Mouse (Mus musculus): ENCODE data around the gene Pdf. TPM values are rescaled to one million over a fixed set of nuclear protein-coding genes. Genes with fewer than 3 reads are reported as not detected.
"Not testable (repeated sequence)": the region's sequence is repeated elsewhere in the genome, so short reads cannot be mapped to it uniquely, and the experiment has no call there.

The Pdf gene
- total RNA-seq, 2 experiments from 2014 or later, result 43.4 to 53.1 TPM

DNA sequence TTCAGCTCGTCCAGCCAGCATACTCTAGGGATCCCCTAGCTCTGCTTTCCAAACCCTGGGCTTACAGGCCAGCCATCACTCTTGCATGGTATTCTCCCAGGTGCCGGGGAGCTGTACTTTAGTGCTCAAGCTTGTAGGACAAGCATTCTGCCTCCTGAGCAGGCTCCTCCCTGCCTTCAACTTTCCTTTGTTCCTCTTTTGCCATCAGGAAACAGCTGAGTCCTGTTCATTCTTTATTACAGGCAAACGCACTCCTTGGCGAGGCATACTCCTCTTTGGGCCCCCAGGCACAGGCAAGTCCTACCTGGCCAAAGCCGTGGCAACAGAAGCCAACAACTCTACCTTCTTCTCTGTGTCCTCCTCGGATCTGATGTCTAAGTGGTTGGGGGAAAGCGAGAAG is 7.8 kb downstream of the Pdf start:
- DNase-seq, result no peak
- intact Hi-C loops (cut with DNase I), result no loop called here

DNA sequence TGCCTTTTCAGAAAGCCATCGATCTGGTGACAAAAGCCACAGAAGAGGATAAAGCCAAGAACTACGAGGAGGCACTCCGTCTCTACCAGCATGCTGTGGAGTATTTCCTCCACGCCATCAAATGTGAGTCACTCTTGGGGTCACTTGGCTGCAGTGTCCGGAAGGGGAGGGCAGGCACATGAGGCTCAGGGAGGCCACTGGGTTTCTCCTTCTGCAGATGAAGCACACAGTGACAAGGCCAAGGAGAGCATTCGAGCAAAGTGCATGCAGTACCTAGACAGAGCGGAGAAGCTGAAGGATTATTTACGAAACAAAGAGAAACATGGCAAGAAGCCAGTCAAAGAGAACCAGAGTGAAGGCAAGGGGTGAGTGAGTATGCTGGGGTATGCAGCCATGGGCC is 11.8 kb downstream of the Pdf start:
- intact Hi-C loops (cut with DNase I), result no loop called here
- DNase-seq, result peak in 1 of 2 experiments; percentile 31

DNA sequence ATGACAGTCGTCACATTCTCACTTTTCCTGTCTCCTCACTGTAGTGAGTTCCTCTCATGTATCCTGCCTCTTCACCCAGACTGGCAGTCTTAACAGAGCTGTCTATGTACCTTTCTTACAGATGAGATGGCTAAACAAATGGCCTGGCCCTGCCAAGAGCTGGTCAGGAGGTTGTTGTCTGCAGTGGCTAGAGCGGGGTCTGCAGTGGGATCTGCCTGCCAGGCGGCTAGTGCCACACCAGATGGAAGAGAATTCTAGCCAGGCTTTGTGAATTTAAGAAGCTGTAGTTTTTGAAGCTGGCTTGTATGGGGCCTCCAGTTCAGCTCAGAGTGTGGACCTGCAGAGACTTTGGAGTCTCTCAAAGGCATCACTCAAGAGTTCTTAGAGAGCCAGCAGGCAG is 12.8 kb downstream of the Pdf start:
- DNase-seq, result no peak
- intact Hi-C loops (cut with DNase I), result no loop called here

DNA sequence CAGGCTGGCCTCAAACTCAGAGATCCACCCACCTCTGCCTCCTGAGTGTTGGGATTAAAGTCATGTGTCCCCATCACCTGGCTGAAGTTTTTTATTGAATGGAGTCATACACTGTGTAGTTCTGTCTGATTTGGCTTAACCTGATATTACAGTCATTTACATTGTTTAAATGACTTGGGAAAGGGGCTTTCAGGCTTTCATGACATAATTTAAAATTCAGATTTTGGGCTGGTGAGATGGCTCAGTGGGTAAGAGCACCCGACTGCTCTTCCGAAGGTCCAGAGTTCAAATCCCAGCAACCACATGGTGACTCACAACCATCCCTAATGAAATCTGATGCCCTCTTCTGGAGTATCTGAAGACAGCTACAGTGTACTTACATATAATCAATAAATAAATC is 14.8 kb downstream of the Pdf start:
- intact Hi-C loops (cut with DNase I), result not testable (repeated sequence)

DNA sequence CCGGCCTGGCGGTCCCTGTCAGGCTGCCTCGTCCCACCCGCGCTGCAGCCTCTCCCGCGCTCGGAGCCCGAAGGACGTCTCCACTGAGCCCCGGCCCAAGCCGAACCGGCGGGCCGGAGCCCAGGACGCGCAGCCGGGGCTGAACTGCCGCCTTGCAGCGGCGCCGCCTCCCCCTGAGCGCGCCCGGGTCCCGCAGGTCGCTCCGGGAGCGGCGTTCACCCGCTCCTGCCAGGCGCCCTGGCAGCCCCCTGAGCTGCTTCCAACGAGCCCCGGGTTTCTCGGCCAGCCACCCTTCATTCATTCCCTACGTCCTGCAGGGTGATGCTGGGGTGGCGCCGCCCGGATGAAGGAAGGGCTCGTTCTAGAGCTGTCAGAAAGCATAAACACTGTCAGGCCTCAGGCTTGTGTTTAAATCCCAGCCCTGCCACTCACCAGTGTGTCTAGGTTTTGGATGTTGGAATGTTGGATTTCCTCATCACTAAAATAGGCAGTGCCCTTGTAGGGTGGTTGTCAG is 16.8 kb downstream of the Pdf start:
- no peak for DNase-seq
- intact Hi-C loops (cut with DNase I), result loop anchor here (2.0 kb wide), 1 partner anchor 17 kb away; the partner anchor contains the start of gene Pdf

More for the DNA sequence above, 14.8 kb downstream of the Pdf start:
- DNase-seq, result not testable (repeated sequence)

DNA sequence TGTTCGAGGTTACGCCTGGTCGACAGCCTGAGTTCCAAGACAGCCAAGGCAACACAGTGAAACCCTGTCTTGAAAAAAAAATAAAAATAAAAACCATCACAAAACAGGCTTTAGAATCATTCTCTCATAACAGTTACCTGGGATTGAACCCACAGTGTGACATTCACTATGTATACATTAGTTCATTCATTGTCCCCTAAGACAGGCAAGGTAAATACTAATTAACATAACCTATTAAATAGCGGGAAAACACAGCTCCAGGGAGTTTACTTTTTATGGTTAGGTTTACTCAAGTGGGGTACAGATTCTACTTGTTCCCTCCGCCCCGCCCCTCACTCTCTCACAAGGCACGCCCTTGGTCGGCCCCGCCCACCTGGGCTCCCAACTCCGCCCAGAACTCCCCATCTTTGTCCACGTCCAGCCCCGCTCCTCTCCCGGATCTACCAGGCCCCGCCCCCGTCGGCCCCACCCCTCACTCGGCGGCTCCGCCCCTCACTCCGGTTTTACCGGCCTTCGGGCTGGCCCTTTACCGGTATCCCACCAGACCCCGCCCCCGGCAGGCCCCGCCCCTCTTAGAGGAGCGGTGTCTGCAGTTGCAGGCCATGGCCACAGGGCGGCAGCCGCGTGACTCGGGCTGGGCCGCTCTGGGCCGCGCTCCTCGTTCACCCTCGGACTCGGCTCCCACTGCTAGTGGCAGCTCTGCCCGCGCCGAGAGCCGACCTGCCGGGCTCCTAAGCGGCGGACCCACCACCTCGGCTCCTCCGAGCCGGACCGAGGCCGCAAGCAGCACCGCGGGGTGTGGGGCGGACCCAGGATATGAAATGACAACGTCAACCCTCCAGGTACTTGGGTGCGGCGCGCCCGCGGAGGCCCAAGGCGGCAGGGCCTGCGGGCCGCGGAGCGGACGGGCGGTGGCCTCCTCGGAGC is 17.5 kb downstream of the Pdf start, which contains the start of gene Vps4a:
Gene Vps4a, plus strand, starts transcription at position 573 of the 927 bp plus-strand sequence.
- DNase-seq, result peak; percentile 97 to 98
- intact Hi-C loops (cut with DNase I), result loop anchor here (2.0 kb wide), 1 partner anchor 18 kb away; the partner anchor contains the start of gene Pdf

DNA sequence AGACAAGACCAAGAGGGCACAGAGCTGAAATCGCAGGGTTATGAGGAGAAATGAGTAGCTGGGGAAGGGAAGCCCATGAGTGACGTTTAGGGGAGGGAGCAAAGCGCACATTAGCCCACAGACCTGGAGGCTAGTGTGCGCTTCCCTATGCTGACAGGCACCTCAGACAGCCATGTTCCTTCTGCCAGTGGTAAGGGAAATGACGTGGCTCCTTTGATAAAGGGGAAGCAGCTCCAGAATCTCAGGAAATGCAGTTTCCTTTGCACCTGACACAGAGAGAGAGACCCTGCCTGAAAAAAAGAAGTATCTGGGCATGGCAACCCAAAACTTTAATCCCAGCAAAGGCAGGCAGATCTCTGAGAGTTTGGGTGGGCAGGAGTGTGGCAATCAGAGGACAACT is 18.4 kb downstream of the Pdf start:
- no peak for DNase-seq
- intact Hi-C loops (cut with DNase I), result loop anchor here (2.0 kb wide), 1 partner anchor 19 kb away; the partner anchor contains the start of gene Pdf

DNA sequence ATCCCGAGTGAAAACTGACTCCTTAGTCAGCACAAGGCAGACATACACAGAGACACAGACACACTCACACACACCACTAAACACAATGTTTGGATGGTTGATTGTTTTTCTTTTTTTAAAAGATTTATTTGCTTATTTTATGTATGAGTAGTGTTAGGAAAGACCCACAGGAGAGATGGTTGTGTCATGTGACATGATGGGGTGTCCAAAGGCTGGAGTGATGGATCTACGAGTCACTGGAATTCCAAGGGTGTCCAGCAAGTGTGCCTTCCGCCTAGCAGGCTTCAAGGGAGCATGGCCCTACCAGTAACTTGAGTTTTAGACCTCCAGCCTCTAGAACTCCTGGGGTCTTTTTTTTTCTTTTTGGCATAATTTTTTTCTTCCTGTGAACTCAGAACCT is 19.1 kb downstream of the Pdf start:
- no peak for DNase-seq
- intact Hi-C loops (cut with DNase I), result no loop called here

DNA sequence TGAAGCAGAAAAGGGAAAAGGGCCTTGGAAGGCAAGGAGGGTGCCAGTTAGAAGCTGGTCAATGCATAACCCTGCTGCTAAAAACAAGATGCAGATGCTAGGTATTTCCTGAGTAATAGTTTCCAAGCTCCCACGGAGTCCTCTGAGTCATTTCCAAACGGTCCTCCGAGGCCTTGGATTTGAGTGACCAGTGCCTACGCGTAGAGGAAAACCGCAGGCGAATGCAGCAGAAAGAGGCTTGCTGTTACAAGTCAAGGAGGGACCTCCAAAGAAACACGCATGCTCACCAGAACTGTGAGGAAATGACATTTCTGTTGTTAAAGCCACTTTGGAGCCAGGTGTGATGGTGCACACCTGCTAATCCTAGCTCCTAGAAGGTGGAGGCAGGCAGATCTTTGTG is 24.9 kb downstream of the Pdf start:
- no peak for DNase-seq
- intact Hi-C loops (cut with DNase I), result no loop called here

DNA sequence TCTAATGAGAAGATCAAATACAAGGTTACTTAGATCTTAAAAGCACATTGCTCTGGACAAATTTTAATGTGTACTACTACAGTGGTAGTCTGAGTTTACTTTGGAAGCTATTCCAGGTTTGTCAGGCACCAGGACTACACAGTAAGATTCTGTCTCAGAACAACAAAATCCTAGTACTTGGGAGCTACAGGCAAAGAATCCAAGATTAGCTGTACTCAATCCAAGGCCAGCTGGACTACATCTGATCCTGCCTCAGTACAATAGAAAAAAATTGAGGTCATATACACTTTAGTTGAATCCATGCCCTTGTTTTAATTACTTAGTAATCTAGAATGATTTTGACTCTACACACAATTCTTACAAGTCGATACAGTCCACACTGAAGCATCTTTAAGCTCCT is 33.5 kb downstream of the Pdf start:
- intact Hi-C loops (cut with DNase I), result no loop called here

DNA sequence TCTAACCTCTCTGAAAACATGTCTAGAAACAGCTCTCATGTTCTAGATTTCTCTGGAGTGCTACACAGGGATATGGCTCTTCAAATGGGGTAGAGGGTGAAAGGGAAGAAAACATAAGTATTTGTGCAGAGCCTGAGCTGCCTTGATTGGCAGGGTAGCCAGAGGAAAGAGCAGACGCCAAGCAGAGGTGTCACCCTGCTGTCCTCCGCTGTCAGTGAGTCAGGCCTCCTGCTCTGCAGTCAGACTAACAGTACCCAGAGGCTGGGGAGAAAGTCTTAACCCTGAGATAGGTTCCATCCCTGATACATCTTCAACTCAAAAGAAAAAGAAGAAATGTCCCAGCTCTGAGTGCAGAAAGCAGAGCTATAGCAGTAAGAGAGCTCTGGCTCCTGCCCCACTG is 35.7 kb downstream of the Pdf start:
- no peak for DNase-seq
- intact Hi-C loops (cut with DNase I), result no loop called here

More for the DNA sequence above, 33.5 kb downstream of the Pdf start:
- peak; percentile 34 to 37 for DNase-seq

DNA sequence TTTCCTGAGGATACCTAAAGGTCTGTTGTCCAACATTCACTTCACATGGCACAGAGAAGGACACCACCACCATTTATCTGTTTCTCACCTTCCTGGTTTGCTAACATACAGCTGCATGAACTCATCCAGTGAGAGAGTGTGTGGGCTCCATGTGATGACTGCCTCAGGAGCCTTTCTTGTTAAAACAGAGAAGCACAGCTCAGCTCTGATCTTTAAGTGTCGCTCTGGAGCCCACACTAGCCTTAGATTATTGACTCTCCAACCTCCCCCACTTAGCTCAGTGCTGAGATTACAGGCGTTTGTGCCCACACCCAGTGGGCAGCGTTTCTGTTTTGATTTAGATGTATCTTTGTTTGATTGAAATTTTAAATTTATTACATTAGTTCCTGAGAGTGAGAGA is 40.6 kb downstream of the Pdf start:
- intact Hi-C loops (cut with DNase I), result no loop called here
- DNase-seq, result no peak

DNA sequence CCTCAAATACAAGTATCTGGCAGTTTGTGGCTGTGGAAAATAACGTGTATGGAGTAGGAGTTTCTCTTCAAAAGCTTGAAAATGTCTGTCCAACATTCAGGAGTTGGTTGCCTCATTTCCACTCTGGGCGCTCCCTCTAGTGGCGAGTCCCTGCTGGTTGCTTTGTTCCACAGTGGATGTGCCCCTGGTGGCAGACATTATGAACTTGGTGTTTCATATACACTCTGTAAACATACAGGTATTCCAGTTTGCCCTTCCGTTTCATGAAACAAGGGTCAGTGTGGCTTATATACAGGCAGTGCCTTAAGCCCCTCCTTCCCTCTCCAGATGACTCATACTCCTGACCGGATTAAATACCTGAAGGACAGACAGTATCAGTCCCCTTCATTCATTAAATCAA is 45.9 kb downstream of the Pdf start:
- intact Hi-C loops (cut with DNase I), result loop anchor here (1.0 to 5.0 kb wide), 3 partner anchors 74 to 285 kb away; no protein-coding TSS in a partner anchor
- peak; percentile 92 to 95 for DNase-seq

DNA sequence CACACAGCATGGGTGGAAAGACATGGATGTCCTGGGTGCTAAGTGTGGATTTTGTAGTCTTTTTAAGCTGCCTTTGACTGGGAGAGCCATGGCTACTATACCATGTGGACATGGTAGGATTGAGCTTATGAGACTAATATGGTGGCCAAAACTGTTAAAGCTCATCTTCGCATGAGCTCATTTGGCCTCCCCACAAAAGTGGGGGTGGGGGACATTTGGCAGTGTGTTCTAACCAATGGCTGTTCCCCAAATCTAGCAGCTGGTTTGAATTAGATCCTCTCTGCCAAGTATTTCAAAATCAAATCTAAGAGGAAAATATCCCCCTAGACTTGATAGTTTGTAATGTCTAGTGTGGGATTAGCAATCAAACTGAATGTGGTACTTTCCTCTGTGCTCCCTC is 49.3 kb downstream of the Pdf start:
- peak; percentile 73 to 75 for DNase-seq
- intact Hi-C loops (cut with DNase I), result no loop called here

DNA sequence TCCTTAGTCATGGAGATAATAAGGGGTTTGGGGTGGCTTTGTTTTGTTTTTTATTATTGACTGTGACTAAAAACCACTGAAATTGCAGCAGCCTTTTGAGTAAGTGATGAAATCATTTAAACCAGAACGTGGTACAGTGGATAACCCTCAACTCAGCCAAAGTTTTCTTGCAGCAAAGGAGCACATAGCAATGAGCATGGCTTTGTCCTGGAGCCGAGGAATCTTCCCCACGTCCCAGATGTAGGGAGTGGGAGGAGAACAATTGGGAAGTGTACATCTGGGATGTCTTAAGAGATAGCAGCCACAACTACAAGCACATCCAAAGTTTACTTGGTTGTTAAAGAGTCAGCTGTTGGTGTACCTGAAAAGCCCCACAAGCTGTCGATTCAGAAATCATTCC is 51.0 kb downstream of the Pdf start:
- DNase-seq, result no peak
- intact Hi-C loops (cut with DNase I), result loop anchor here (2.0 kb wide), 1 partner anchor 65 kb away; no protein-coding TSS in a partner anchor

DNA sequence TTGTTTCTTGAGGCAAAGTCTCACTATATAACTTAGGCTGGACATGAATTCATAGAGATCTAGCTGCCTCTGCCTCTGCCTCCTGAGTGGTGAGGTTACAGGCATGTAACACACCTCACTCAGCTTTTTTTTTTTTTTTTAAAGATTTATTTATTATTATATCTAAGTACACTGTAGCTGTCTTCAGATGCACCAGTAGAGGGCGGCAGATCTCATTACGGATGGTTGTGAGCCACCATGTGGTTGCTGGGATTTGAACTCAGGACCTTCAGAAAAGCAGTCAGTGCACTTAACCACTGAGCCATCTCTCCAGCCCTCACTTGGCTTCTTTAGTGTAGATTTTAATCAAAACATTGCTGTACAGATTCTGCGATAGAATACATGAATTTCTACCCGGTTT is 52.1 kb downstream of the Pdf start:
- intact Hi-C loops (cut with DNase I), result loop anchor here (2.0 kb wide), 1 partner anchor 64 kb away; no protein-coding TSS in a partner anchor
- not testable (repeated sequence) for DNase-seq

Small RNA genes within 50 kb of the gene (microRNA-seq; reads per million reads assigned to microRNA genes)
- 0.35 to 2.6 reads per million in 2 experiments for gene Mir7075

Other genes with a start within 250 kb of the Pdf start
- 1 to 10 TPM; 1.9 to 2.4 TPM for gene Has3, start 178.4 kb downstream of the Pdf start, total RNA-seq (2021)
- gene Utp4, start 155.0 kb downstream of the Pdf start, total RNA-seq (2021), result 10 to 100 TPM; 23.8 to 25.0 TPM
- 10 to 100 TPM; 27.1 to 27.6 TPM for gene Sntb2, start 112.9 kb downstream of the Pdf start, total RNA-seq (2021)
- 10 to 100 TPM; 59.8 to 61.4 TPM for gene Vps4a, start 17.4 kb downstream of the Pdf start, total RNA-seq (2021)
- 10 to 100 TPM; 18.9 to 22.1 TPM for gene Cog8, start 8.1 kb upstream of the Pdf start, total RNA-seq (2021)
- 10 to 100 TPM; 24.9 to 28.8 TPM for gene Nip7, start 8.3 kb upstream of the Pdf start, total RNA-seq (2021)
- not detected for gene Tmed6, start 17.0 kb upstream of the Pdf start, total RNA-seq (2021)
- gene Terf2, start 47.9 kb upstream of the Pdf start, total RNA-seq (2021), result 10 to 100 TPM; 18.0 to 18.1 TPM
- gene Cyb5b, start 102.0 kb upstream of the Pdf start, total RNA-seq (2021), result 10 to 100 TPM; 47.0 to 48.9 TPM
- gene Nfat5, start 244.9 kb upstream of the Pdf start, total RNA-seq (2021), result 10 to 100 TPM; 37.9 to 43.0 TPM

Measured in heart, postnatal 10 days (tissue).